Mouse (Mus musculus) liver, adult 2 months (tissue): ENCODE results near the gene Cd3eap. TPM values are rescaled to one million over a fixed set of nuclear protein-coding genes. Genes with fewer than 3 reads are reported as not detected.

Experiments
- DNase-seq: peaks from one replicate; pipeline ENCODE4 v3.0.0-alpha.2; 2011; ENCODE audit warnings: low read depth, low spot score; ENCODE audit errors: extremely low read depth
- H3K27ac ChIP-seq: fragments of 200-500 bp; replicated peaks from 2 replicates; pipeline ENCODE4 v1.5.1; 2012; ENCODE audit warnings: low read depth, mild to moderate bottlenecking, control low read depth, inconsistent platforms, low read length; ENCODE audit not compliant: insufficient read depth
- H3K27me3 ChIP-seq: fragments of 200-500 bp; 2 replicates; pipeline ENCODE4 v1.6.1; 2012; ENCODE audit warnings: mild to moderate bottlenecking, moderate library complexity, low read length, inconsistent platforms; ENCODE audit not compliant: control insufficient read depth, insufficient read depth
- H3K36me3 ChIP-seq: fragments of 200-500 bp; 2 replicates; pipeline ENCODE4 v1.6.1; 2012; ENCODE audit warnings: low read length, inconsistent platforms; ENCODE audit not compliant: control insufficient read depth, insufficient read depth
- H3K4me1 ChIP-seq: fragments of 200-500 bp; 2 replicates; pipeline ENCODE4 v1.6.1; 2011; ENCODE audit warnings: low read length; ENCODE audit not compliant: control insufficient read depth, insufficient read depth
- H3K4me3 ChIP-seq: fragments of 200-500 bp; 2 replicates; pipeline ENCODE4 v1.5.1; 2011; ENCODE audit warnings: low read depth, mild to moderate bottlenecking, control low read depth, low read length, moderate library complexity; ENCODE audit not compliant: insufficient read depth
- H3K79me2 ChIP-seq: fragments of 200-500 bp; 2 replicates; pipeline ENCODE4 v1.6.1; 2012; ENCODE audit warnings: inconsistent platforms, mild to moderate bottlenecking, low read length, moderate library complexity; ENCODE audit not compliant: control insufficient read depth, insufficient read depth
- H3K9ac ChIP-seq: fragments of 200-500 bp; 2 replicates; pipeline ENCODE4 v1.6.1; 2012; ENCODE audit warnings: low read depth, mild to moderate bottlenecking, control low read depth, inconsistent platforms, low read length
- CTCF ChIP-seq: fragments of 200-500 bp; IDR thresholded peaks from 2 replicates; pipeline ENCODE4 v1.5.1; 2011; ENCODE audit warnings: low read depth, low read length, control low read depth
- POLR2A ChIP-seq: fragments of 200-500 bp; IDR thresholded peaks from 2 replicates; pipeline ENCODE4 v1.6.1; 2011; ENCODE audit warnings: low read length, control low read depth; ENCODE audit not compliant: insufficient read depth; ENCODE audit errors: extremely low read depth
- WGBS: fragments of 180-500 bp; shearing (Covaris S2); methylation state at CpG from one replicate; pipeline ENCODE4 v1.1.7; 2018; 5-methylcytosine and 5-hydroxymethylcytosine counted together
- polyA plus RNA-seq: library from polyadenylated mRNA; depleted of rRNA; stranded (reverse); fragments of >200 nt; gene quantifications from 2 replicates; pipeline ENCODE4 v1.2.3, GENCODE M21; 2012
- total RNA-seq: library from RNA; depleted of rRNA; stranded (reverse); fragments of >200 nt; gene quantifications from 2 replicates; pipeline ENCODE4 v1.2.3, GENCODE M21; 2014

Cd3eap gene
- total and polyA plus RNA-seq, 2 experiments = 1.3 to 6.5 TPM

DNA sequence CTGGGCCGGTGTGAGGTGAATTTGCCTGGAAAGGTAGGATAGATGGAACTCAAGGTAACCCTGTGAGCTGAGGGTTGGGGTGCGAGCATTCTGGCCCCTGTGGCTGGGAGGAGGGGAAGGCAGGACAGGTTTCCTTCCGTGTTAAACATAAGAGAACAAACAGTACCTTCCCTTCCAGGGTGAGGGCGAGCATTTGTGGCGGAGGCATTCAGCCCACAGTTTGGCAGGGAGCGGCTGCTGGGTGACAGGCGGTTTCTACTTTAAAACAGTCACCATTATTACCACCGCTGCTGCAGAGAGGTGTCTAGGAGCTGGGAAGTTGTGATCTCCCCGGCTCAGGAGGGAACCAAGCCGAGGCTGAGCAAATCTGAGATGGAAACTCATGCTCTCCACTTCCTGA lies 22.2 kb downstream of the Cd3eap start:
- Histone ChIP-seq H3K79me2 (no peaks in the 10 kb centered on the region), H3K36me3 (no peaks in the 10 kb centered on the region)
- 78% methylated on average over 10 of the region's 10 CpGs for WGBS

GRCm38 (mm10) chr7:19335583-19335982 lies 23.7 kb downstream of the Cd3eap start:
- Histone ChIP-seq H3K27ac (no peak overlapping the region), H3K79me2 (no peaks in the 10 kb centered on the region), H3K36me3 (no peaks in the 10 kb centered on the region), H3K4me1 (peaks cover 1% of the 10 kb centered on the region; the same call in 1 of the 2 replicates), H3K9ac (no peak overlapping the region), H3K27me3 (no peaks in the 10 kb centered on the region), H3K4me3 (no peak overlapping the region)
- DNase-seq = peak; percentile 65
- WGBS = 40% methylated on average over 3 of the region's 3 CpGs
- TF ChIP-seq POLR2A = no peak
- no peak for TF ChIP-seq CTCF

More for the DNA sequence above, 22.2 kb downstream of the Cd3eap start:
- no peak overlapping the region for H3K4me3 ChIP-seq
- H3K9ac ChIP-seq = no peak overlapping the region
- no peak for TF ChIP-seq CTCF
- no peak for TF ChIP-seq POLR2A
- no peak for DNase-seq
- H3K4me1 ChIP-seq = peaks cover 1% of the 10 kb centered on the region; the same call in 1 of the 2 replicates
- no peak overlapping the region for H3K27ac ChIP-seq
- 0 out of 2 replicates have a peak, but pooled peaks cover 2% of the 10 kb centered on the region for H3K27me3 ChIP-seq

DNA sequence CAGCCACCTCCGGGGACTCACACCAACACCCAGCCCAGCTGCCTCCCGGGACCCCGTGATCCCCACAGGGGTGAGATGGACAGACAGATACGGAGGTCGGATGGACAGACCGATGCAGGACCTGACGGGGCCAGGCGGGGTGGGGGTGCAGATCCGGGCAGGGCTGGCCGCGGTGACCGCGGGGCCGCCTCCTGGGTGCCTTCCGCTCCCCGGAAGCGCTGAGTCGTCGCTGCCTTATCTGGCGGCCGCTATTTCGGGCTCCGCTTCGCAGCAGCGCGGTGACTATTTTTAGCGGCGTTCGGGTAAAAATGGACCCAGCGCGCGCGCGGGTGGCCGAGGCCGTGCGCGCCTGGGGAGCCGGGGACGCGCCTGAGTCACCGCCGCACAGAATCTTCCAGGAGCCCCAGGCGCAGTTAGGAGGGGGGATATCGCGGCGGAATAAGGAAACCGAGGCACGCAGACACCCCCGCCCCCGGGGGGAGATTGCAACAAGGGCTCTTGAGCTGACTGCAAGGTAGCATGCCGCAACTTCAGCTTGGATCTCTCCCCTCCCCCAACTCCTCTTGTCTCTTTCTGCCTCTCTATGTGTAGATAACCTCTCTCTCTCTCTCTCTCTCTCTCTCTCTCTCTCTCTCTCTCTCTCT lies 26.5 kb downstream of the Cd3eap start:
- no peak for DNase-seq
- Histone ChIP-seq H3K27ac (peak overlapping the region; percentile 30), H3K9ac (peak overlapping the region; percentile 76), H3K27me3 (no peaks in the 10 kb centered on the region), H3K79me2 (no peaks in the 10 kb centered on the region), H3K36me3 (no peaks in the 10 kb centered on the region), H3K4me1 (peaks cover 1% of the 10 kb centered on the region; the same call in 1 of the 2 replicates), H3K4me3 (peak overlapping the region; percentile 52)
- under 1% methylated on average over 52 of the region's 52 CpGs for WGBS
- TF ChIP-seq POLR2A = no peak
- no peak for TF ChIP-seq CTCF

DNA sequence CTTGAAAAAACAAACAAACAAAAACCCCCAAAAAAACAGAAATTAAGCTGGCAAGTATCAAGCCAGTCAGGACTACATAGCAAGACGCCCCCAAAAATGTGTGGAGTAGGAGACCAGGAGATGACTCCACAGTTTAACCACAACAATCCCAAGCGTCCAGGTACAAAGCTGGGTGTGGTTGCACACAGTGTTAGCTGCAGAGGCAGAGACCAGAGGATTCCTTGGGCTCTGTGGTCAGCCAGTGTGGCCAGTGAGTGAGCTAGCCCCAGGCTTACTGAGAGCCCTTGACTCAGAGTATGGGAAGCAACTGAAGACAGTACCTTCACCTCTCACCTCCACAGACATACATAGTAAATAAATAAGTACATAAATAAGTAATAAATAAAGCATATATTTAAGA lies 27.4 kb downstream of the Cd3eap start:
- H3K4me1 ChIP-seq = peaks cover 4% of the 10 kb centered on the region; the same call in 1 of the 2 replicates
- WGBS = 90% methylated on average over 2 of the region's 2 CpGs
- H3K4me3 ChIP-seq = no peak overlapping the region
- H3K9ac ChIP-seq = no peak overlapping the region
- H3K27me3 ChIP-seq = no peaks in the 10 kb centered on the region
- no peak for DNase-seq
- TF ChIP-seq CTCF (no peak), POLR2A (no peak)
- no peaks in the 10 kb centered on the region for H3K36me3 ChIP-seq
- no peak overlapping the region for H3K27ac ChIP-seq
- H3K79me2 ChIP-seq = no peaks in the 10 kb centered on the region

DNA sequence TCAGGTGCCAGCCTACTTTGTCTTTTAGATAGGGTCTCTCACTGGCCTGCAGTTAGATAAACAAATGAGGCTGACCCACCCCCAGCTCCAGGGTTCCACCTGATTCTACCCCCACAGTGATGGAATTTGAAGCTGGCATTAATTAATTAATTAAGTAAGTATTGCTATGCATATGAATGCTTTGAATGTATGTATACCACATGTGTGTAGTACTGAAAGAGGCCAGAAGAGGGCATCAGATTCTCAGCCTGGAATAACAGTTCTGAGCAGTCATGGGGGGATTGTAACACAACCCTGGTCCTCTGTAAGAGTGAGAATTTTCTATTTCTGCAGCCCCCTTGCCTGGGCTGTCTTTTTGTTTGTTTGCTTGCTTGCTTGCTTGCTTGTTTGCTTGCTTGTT lies 30.9 kb downstream of the Cd3eap start:
- Histone ChIP-seq H3K27me3 (no peaks in the 10 kb centered on the region), H3K9ac (no peak overlapping the region), H3K36me3 (no peaks in the 10 kb centered on the region), H3K27ac (no peak overlapping the region), H3K79me2 (no peaks in the 10 kb centered on the region), H3K4me1 (peaks cover 4% of the 10 kb centered on the region; the same call in 1 of the 2 replicates), H3K4me3 (no peak overlapping the region)
- DNase-seq = no peak
- TF ChIP-seq CTCF (peak; percentile 23; the same call in 1 of the 2 replicates), POLR2A (no peak)

- Histone ChIP-seq H3K79me2 (no peaks in the 10 kb centered on the region), H3K9ac (no peak overlapping the region), H3K27me3 (no peaks in the 10 kb centered on the region), H3K4me1 (peaks cover 2% of the 10 kb centered on the region; the same call in 1 of the 2 replicates), H3K36me3 (no peaks in the 10 kb centered on the region), H3K27ac (no peak overlapping the region), H3K4me3 (no peak overlapping the region)
- 87% methylated on average over 5 of the region's 5 CpGs for WGBS
- TF ChIP-seq CTCF = no peak
- TF ChIP-seq POLR2A = no peak
- DNase-seq = no peak
Measured at GRCm38 (mm10) chr7:19327782-19328181, 31.5 kb downstream of the Cd3eap start.
